8 mouse cellular contexts compared by ENCODE assay signal in the genomic region with DNA sequence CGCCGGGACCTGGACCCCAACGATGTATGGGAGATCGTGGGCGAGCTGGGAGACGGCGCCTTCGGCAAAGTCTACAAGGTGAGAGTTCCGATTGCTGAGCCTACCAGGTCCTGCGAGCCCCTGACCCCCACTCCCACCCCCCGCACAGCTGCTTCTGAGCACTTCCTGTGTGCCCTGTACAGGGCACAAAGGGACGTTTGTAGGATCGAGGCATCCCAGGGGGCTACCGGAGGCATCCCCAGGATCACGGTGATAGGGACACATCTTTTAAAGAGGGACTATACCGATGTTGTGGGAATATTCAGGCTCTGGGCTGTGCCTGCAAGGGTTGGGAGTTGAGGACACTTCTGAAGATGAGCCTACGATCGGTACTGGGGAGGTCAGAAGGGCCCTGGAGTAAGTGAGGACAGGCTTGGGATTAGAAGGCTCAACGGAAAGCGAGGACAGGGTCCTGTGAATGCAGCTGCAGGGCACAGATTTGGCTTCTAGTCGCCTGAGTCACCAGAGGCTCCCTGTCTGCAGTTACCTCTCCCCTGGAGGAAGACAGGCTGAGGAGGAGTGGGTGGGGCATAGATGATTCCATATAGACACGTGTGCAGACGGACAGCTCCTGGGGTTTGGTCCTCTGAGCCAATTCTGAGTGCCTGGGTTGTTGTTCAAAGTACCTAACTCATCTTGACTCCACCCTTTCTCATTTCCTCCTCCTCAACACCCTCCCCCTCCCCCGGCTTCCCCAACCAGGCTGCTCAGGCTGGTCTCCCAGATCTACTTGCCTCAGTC. TPM values are rescaled to one million over a fixed set of nuclear protein-coding genes. Genes with fewer than 3 reads are reported as not detected.
A peak's percentile ranks its signal among the peaks of the same experiment; 100 is the strongest.
DNase-seq lines count a peak whose midpoint lies in the region; ATAC-seq and TF ChIP-seq lines count a peak whose summit lies in the region.

No protein-coding gene starts in this region.

- H3K27ac ChIP-seq in kidney, postnatal 0 days, result no peak overlapping the region
- no peak overlapping the region for H3K27ac ChIP-seq in lung, postnatal 0 days (ENCODE audit: low read length)
- no peak overlapping the region for H3K27ac ChIP-seq in olfactory bulb, adult 2 months (ENCODE audit: insufficient read depth, low read depth, low read length)

- no peaks in the 10 kb centered on the region for H3K9me3 ChIP-seq in kidney, postnatal 0 days (replicated peaks; ENCODE audit: low read length)
- no peaks in the 10 kb centered on the region for H3K9me3 ChIP-seq in lung, postnatal 0 days (ENCODE audit: low read length)

- peak overlapping the region; percentile 58 for H3K4me3 ChIP-seq in kidney, postnatal 0 days (replicated peaks; ENCODE audit: low read depth, low read length)
- H3K4me3 ChIP-seq in lung, postnatal 0 days (ENCODE audit: low read depth, low read length), result peak overlapping the region; percentile 60
- H3K4me3 ChIP-seq in olfactory bulb, adult 2 months (ENCODE audit: insufficient read depth, low read depth, low read length), result peak overlapping the region; percentile 70

- H3K36me3 ChIP-seq in kidney, postnatal 0 days (ENCODE audit: insufficient read depth, low read length), result no peaks in the 10 kb centered on the region
- no peaks in the 10 kb centered on the region for H3K36me3 ChIP-seq in lung, postnatal 0 days (ENCODE audit: insufficient read depth, low read length)

- no peak for TF ChIP-seq POLR2A in olfactory bulb, adult 2 months (IDR thresholded peaks at IDR 0.05; ENCODE audit: insufficient read depth, low read depth, low read length)

- ATAC-seq in kidney, postnatal 0 days (replicated peaks; ENCODE audit: low FRiP score, low read depth), result peak; percentile 19; the same call in 1 of the 2 replicates
- ATAC-seq in lung, postnatal 0 days, result peak; percentile 23

- peak overlapping the region; percentile 59 for H3K9ac ChIP-seq in kidney, postnatal 0 days (ENCODE audit: low read depth, low read length)
- H3K9ac ChIP-seq in lung, postnatal 0 days (replicated peaks; ENCODE audit: low read depth), result peak overlapping the region; percentile 41; the same call in 1 of the 2 replicates

- peaks cover 17% of the 10 kb centered on the region for H3K4me1 ChIP-seq in kidney, postnatal 0 days (replicated peaks; ENCODE audit: insufficient read depth, low read length)
- peaks cover 11% of the 10 kb centered on the region for H3K4me1 ChIP-seq in lung, postnatal 0 days (ENCODE audit: insufficient read depth, low read depth, low read length)
- H3K4me1 ChIP-seq in olfactory bulb, adult 2 months (ENCODE audit: control insufficient read depth, insufficient read depth, low read length), result peaks cover 13% of the 10 kb centered on the region

- 2% methylated on average over 24 of the region's 24 CpGs for WGBS in kidney, postnatal 0 days
- 2% methylated on average over 24 of the region's 24 CpGs for WGBS in lung, postnatal 0 days
- 4% methylated on average over 24 of the region's 24 CpGs for WGBS in olfactory bulb, adult 2 months

- peak overlapping the region; percentile 98 for H3K4me2 ChIP-seq in kidney, postnatal 0 days (ENCODE audit: low read length)
- peak overlapping the region; percentile 99 for H3K4me2 ChIP-seq in lung, postnatal 0 days (replicated peaks; ENCODE audit: low read depth, low read length)

- H3K27me3 ChIP-seq in kidney, postnatal 0 days (ENCODE audit: insufficient read depth, low read length), result no peaks in the 10 kb centered on the region
- H3K27me3 ChIP-seq in lung, postnatal 0 days (replicated peaks; ENCODE audit: insufficient read depth, low read length), result no peaks in the 10 kb centered on the region

- TF ChIP-seq CTCF in kidney, postnatal 0 days (IDR thresholded peaks at IDR 0.05; ENCODE audit: low read depth), result no peak
- TF ChIP-seq CTCF in lung, postnatal 0 days (IDR thresholded peaks at IDR 0.05), result no peak
- no peak for TF ChIP-seq CTCF in olfactory bulb, adult 2 months (IDR thresholded peaks at IDR 0.05; ENCODE audit: insufficient read depth, low read depth, low read length)

- TF ChIP-seq EP300 in lung, postnatal 0 days (IDR thresholded peaks at IDR 0.05), result no peak

- peak; percentile 41 for DNase-seq in kidney, adult 11 months
- no peak for DNase-seq in kidney, adult 9 months
- DNase-seq in c-Kit-positive CD71-negative TER-119-negative erythroid progenitor cells, embryonic 14.5 days (ENCODE audit: low read depth), result peak; percentile 65
- peak; percentile 53 to 70 for DNase-seq in heart, adult 9 months (ENCODE audit: low spot score in 2 of 2)
- DNase-seq in kidney, postnatal 0 days (ENCODE audit: low spot score), result peak; percentile 54
- DNase-seq in lung, postnatal 0 days (ENCODE audit: low spot score), result peak; percentile 69
- DNase-seq in ovary, postnatal 14 days (ENCODE audit: low spot score), result no peak

RNA-seq across cellular contexts. Expression of gene Stk10, which starts 0.6 kb away (rescaled TPM):
- polyA plus RNA-seq in kidney, postnatal 0 days (2015; fragmentation: Nextera tagmentation; extraction: Ambion mirVana), result 2.3 and 2.4 TPM in 2 replicates
- 1.9 and 2.4 TPM in 2 replicates for polyA plus RNA-seq in lung, postnatal 0 days (2015; fragmentation: Nextera tagmentation; extraction: Ambion mirVana)
- polyA plus RNA-seq in olfactory bulb, adult 2 months (2012; ENCODE audit: insufficient read depth, insufficient read length, low replicate concordance, missing spikeins), result not detected in 2 replicates

RNA-seq across cellular contexts. Expression of gene Efcab9, which starts 1.8 kb away (rescaled TPM):
- 0.49 TPM in 1 of 2 replicates, not detected in the other for polyA plus RNA-seq in kidney, postnatal 0 days (2015; fragmentation: Nextera tagmentation; extraction: Ambion mirVana)
- polyA plus RNA-seq in lung, postnatal 0 days (2015; fragmentation: Nextera tagmentation; extraction: Ambion mirVana), result 0.18 and 0.30 TPM in 2 replicates
- polyA plus RNA-seq in olfactory bulb, adult 2 months (2012; ENCODE audit: insufficient read depth, insufficient read length, low replicate concordance, missing spikeins), result not detected in 2 replicates

Comparison
In these comparisons a context has a peak if more than half of its experiments do, and no peak if none do; other contexts are left out.
1. DNase-seq: peak in kidney, adult 11 months (single experiment), c-Kit-positive CD71-negative TER-119-negative erythroid progenitor cells, embryonic 14.5 days (single experiment), heart, adult 9 months (2 of 2), kidney, postnatal 0 days (single experiment) and lung, postnatal 0 days (single experiment); none in kidney, adult 9 months (single experiment) and ovary, postnatal 14 days (single experiment).
2. Peak in every context shown above with its lines, with median percentiles within 50 percentile points of each other: H3K4me3 ChIP-seq.